6 mouse cellular contexts compared by ENCODE assay signal in genomic region chr8:86222228-86222627, GRCm38 (mm10).
"Had no signal": no experiment of that assay in that cellular context is flagged by ENCODE, and none has a peak within 500 bp of the region (broad histone marks: within the 10 kb centered on the region; RNA-seq: fewer than 3 reads in every experiment).

No protein-coding gene starts in this region.

- DNase-seq: kidney, postnatal 10 days; lung, embryonic 14.5 days; lung, postnatal 10 days; right cerebral cortex, postnatal 4 days; spleen, adult 18-20 months; thymus, postnatal 36 days had no signal
